Mouse (Mus musculus): Measurements from ENCODE around the gene Mamdc4.

The Mamdc4 gene

DNA sequence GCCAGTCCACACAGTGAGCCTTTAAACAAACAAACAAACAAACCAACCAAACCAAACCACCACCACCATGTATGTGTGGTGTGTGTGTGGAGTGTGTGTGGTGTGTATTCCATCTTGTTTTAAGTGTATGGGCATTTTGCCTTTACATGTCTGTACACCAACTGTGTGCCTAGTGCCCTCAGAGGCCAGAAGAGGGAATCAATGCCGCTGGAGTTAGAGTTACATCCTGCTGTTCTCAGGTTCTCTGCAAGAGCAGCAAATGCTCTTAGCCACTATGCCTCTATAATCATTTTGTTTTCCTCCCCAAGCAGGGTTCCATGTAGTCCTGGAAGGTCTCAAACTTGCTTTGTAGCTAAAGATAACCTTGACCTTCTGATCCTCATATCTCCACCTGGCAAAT is 18.3 kb downstream of the Mamdc4 start:
- no peak for TF ChIP-seq GATA4 (IDR thresholded peaks at IDR 0.05; ENCODE audit: insufficient replicate concordance, low read length)

- no peak for TF ChIP-seq GATA4 (IDR thresholded peaks at IDR 0.05; ENCODE audit: insufficient replicate concordance, low read length)
These were observed 23.5 kb downstream of the Mamdc4 start for GRCm38 (mm10) chr2:25551186-25551585.

DNA sequence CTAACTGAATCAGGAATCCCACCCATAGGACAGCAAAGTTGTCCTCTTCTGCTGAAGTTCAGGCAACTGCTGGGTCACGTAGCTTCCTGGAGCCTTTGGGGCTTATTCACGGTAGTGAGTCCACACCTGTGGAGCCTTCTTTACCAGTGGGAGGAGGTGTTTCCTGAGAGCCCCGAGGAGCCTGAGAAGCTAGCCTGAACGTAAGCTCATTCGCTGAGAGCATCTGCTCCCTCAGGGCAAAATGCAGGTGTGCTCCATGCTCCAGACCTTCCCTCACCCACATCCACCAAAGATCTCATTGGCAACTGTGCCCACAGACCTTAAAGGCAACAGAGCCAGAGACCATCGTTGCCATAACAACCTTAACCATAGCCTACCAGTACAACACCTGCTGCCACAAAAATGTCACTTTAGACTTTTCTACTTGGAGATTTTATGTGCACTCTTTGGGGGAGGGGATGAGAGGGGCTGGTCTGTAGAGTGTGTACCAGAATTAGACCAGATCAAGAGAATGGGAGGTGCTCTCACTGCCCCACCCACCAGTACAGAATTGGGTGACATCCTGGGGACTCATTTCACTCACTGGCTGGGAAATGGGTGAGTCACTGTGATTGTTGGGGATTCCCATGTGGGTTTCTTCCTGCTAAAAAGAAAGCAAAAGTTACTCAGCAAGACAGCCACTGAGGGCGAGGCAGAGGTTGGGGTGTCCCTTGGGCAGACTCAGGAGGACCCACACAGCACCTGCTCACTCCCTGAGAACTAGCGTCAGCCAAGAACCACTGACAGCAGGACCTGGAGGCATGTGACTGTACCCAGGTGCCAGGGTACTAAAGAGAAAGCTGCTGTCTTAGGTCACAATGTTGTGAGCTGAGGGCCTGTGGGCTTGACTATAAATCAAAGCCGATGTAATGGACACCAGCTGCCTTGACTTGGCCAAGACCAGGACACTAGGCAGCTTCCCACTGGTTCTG is 25.3 kb downstream of the Mamdc4 start:
- no peak for TF ChIP-seq GATA4 (IDR thresholded peaks at IDR 0.05; ENCODE audit: insufficient replicate concordance, low read length)

DNA sequence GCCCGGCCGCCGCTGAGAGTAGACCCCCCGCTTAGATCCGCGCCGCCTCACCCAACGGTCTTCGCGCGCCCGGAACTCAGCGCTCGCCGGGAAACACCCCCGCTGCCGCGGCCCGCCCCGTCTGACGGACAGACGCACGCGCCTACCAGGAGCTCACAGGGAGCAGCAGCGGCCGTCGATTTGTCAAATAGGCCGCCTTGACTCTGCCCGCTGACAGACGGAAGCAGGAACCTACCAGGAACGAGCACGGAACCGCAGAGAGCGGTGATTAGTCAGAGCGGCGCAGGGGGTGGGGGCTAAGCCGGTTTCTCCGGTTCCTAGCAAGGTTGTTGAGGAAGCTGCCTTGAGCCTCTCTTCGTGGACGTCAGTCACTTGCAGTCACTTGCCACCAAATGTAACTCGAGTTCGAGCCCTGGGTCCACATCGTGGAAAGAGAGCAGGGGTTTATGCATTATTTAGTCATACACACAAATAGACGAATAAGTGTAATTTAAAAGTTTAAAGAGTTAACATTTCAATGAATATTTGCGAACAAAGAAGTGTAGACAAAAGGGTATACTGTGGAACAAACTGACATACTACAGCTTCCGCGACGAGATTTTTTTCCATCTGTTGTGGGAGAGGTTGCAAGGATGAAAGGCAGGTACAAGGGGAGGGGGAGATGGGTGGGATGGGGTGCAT is 27.7 kb downstream of the Mamdc4 start, which contains the start of gene Traf2:
Traf2 (minus strand) TSS at position 130 of the 681 bp plus-strand sequence.
- no peak; the same call in 1 of the 2 replicates for TF ChIP-seq GATA4 (IDR thresholded peaks at IDR 0.05; ENCODE audit: insufficient replicate concordance, low read length)

DNA sequence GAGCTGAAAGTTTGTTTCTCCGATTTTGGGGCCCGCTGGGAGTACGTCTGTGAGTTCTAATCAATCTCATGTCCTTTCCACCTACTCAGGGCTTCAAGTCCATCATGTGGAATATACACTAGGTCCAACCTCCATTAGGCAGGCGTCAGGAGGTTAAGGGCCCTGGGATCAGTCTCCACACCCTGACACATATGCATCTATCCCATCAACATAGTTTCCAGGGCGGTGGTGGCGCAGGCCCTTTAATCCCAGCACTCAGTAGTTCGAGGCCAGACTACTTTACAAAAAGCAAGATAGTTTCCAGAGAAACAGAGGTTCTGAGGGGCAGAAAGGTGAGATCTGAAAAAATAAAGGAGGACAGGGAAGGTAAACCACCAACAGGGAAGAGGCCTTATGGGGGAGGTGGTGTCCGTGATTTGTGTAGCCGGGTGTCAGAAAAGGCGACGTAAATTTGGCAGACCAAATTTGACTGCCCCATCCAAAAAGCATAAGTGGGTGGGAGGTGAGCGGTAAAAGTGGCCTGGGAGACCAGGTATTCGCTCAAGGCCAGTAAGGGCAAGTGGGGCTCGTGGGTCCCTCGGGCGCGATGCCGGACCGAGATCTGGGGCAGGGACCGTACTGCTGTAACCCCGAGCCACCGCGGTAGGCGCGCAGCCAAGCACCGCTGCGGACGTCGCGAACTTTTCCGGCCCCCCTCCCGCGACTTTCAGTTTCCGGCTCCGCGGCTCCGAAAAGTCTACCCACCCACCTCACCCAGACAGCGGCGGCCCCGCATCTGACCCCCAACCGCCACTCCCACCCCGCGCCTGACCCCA is 28.4 kb downstream of the Mamdc4 start:
- no peak; the same call in 1 of the 2 replicates for TF ChIP-seq GATA4 (IDR thresholded peaks at IDR 0.05; ENCODE audit: insufficient replicate concordance, low read length)

DNA sequence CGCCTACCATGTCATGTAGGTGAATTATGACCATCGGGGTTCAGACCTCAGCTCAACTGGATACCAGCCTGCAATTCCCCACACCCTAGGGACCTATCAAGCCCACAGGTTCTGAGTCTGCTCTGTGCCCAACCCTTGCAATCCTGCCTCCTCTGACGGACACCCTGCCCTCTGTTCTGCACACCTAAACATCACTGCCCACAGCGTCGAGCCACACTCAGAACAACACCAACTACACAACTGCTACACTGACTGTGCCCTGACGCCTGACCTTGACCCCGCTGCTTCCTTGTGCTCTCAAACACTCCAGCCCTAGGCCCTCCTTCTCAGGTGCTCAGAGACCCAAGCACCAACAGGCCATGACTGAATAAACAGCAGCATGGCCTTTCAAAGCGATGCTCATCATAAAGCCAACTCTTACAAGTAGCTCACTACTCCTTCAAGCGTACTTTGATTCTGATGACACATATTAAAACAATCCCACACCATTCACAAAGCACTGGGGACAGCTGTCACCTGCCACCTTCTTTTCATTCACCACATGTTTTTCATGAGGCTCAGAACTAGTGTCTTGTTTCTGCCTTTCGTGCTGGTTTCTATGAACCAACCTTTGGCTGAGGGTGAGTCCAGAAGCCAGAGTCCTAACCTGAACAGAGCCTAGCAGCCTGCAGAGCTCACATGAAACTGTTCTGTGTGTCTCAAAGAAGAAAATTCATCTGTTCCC is 32.8 kb downstream of the Mamdc4 start:
- TF ChIP-seq GATA4 (IDR thresholded peaks at IDR 0.05; ENCODE audit: insufficient replicate concordance, low read length): no peak

GRCm38 (mm10) chr2:25540541-25540948 is 34.1 kb downstream of the Mamdc4 start:
- no peak for TF ChIP-seq GATA4 (IDR thresholded peaks at IDR 0.05; ENCODE audit: insufficient replicate concordance, low read length)

GRCm38 (mm10) chr2:25536531-25536930 is 38.1 kb downstream of the Mamdc4 start:
- TF ChIP-seq GATA4 (IDR thresholded peaks at IDR 0.05; ENCODE audit: insufficient replicate concordance, low read length): no peak

- no peak for TF ChIP-seq GATA4 (IDR thresholded peaks at IDR 0.05; ENCODE audit: insufficient replicate concordance, low read length)
These were observed 39.8 kb downstream of the Mamdc4 start for GRCm38 (mm10) chr2:25534866-25535182.

DNA sequence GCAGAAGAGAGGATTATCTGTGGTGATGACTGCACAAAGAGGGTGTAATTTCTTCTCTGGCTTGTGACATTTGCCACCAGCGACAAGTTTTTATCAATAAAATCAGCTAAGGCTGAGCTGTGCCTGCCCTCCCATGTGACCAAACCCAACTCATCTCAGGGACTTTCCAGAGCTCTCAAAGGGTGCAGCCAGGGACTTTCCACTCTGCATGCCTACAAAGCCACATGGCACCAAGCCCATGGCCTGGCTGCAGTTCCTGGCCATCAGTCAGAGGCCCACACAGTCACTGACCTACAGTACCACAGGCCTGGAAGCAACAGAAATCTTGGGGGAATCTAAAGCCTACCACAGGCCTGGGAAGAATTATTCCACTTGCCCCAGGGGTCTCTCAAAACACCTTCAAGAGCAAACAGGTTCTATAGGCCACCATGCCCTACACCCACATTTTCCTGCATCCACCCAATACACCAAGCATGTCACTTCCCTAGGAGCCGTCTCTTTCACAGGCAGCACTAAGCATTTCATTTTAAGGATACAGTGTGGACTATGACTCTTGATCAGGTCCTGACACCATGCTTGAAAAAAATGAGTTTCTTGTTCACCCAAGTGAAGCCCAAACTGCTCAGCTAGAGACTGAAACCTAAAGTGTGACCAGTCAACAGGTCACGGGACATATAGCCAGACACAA is 40.3 kb downstream of the Mamdc4 start:
- TF ChIP-seq GATA4 (IDR thresholded peaks at IDR 0.05; ENCODE audit: insufficient replicate concordance, low read length): peak; percentile 63; the same call in 1 of the 2 replicates

DNA sequence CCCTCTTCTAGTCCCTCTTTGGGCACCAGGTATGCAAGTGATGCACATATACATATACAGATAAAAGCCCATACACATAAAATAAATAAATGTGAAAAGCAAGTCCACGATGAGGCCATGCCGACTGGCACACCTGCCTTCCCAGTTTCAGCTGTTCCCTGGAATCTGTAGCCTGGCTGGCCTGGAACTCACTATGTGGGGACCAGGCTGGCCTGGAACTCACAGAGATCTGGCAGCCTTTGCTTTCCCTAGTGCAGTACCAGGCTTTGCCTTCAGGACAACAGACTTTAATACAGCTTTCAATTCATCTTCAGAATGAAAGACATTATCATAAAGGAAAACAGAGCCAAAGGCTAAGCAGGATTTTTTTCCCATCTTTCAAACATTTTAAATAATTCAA is 40.9 kb downstream of the Mamdc4 start:
- TF ChIP-seq GATA4 (IDR thresholded peaks at IDR 0.05; ENCODE audit: insufficient replicate concordance, low read length): no peak

DNA sequence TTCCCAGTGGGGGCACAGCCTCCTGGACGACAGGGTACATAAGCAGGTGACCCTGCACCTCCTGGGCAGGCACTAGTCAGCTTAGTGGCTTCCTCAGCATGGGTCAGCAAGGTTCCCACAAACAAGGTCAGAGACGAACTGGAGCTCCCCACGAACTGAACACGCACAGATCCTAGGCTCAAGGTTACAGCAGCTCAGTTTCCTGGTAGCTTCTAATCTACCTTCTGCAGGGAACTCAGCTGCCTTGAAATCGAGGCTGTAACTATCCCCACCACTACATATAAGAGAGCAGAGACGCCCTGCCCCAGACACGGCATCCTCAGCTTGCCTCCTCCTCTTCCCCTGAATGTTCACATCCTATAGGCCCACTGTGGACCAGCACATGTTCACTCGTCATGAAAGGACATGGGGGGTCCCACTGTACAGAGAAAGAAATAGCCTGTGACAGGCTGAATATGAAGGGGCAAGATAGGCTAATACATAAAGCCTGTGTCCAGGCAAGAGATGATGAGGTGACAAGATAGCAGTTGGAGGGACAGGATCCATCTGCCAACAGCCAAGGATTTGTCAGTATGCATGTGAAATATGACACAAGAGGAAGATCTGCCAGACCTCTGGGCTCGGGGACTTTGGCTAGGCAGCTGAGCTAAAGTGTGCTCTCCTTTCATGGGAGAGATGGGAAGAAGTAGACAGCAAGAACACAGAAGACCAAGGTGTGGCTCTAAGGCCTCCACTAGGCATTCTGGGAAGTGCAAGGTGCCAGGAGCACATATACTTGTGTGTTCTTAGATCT is 47.9 kb downstream of the Mamdc4 start:
- no peak for TF ChIP-seq GATA4 (IDR thresholded peaks at IDR 0.05; ENCODE audit: insufficient replicate concordance, low read length)

All from liver, adult (tissue).